Mouse (Mus musculus): Measurements from ENCODE around the gene Tas2r123.

The Tas2r123 gene

DNA sequence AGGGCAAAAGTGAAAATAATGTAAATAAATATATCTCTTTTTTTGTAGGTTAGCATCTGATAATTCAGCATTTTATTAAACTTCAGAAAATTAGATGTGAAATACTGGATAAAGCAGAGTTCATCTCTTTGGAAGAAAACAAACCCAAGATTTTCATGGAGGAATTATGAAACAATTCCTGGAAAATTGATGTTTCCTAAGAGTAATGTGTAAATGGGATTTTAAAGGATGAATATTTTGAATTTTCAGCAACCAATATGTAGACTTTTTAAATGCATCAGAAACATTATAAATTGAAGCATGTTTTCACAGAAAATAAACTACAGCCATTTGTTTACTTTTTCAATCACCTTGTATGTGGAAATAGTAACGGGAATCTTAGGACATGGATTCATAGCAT, at the start of gene Tas2r123:
Tas2r123 (plus strand) TSS at position 301 of the 400 bp plus-strand sequence.
- no peak for DNase-seq

DNA sequence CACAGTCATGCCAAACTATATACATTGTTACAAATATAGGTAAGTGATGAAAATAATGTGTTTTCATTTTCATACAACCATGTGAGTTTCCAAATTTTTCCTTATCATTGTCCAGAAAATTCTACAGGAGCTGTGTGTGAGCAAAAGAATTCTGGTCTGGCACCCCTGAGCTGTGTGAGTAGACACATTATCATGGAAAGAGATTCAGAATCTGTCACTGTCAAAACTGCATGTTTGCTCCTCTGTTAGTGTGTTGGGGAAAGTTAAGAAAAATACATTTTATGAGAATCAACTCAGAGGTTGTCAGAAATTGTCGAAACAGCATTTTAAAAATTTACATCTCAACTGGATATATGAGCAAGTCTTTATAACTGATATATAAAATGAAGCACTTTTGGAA, 44.4 kb upstream of the Tas2r123 start, which contains the start of gene Tas2r117:
Tas2r117 (plus strand) TSS at position 301 of the 400 bp plus-strand sequence.
- DNase-seq: no peak

DNA sequence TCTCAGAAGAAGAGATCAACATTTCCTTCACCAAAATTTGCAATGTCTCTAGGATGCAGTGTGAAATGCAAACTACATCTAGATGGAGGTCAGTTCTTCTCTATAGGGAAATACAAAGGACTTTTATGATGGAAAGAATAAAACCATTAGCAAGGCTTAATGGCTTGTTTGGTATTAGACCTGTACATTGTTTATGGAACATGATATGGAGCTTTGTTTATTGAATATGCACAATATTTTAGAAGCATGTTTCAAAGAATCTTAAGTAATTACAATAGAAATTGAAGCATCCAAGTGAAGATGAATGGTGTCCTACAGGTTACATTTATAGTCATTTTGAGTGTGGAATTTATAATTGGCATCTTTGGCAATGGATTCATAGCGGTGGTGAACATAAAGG, 8.2 kb downstream of the Tas2r123 start, which contains the start of gene Tas2r116:
Tas2r116 (plus strand) TSS at position 301 of the 400 bp plus-strand sequence.
- no peak for DNase-seq

DNA sequence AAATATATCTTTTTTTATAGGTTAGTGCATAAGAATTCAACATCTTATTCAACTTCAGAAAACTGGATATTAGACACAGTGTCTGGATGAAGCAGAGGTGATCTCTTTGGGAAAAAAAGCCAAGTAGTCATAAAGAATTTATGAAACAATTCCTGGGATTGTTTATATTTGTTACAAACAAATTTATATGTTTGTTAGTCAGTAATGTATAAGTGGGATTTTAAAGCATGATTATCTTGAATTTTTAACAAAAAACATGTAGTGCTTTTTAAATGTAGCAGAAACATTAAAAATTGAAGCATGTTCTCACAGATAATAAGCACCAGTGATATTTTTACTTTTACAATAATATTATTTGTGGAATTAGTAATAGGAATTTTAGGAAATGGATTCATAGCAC, 20.8 kb downstream of the Tas2r123 start, which contains the start of gene Tas2r110:
Tas2r110 (plus strand) TSS at position 301 of the 400 bp plus-strand sequence.
- no peak for DNase-seq

DNA sequence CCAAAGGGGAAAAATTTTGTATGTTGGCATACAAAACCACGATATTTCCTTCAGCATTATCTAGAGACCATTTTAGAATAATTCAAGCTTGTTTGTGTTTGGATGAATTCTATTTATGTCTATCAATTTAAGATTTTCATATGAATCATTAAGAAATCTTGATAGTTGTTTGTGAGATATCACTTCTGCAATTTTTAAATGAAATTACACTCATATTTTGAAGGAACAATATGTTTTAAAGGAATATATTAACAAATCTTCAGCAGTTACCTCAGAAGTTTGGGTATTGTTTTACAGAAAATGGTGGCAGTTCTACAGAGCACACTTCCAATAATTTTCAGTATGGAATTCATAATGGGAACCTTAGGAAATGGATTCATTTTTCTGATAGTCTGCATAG, 45.8 kb downstream of the Tas2r123 start, which contains the start of gene Tas2r113:
Tas2r113 (plus strand) TSS at position 301 of the 400 bp plus-strand sequence.
- no peak for DNase-seq

Measured in kidney, postnatal 14 days (tissue).